Mouse (Mus musculus): ENCODE measurements around the gene Gpr156. TPM values are rescaled to one million over a fixed set of nuclear protein-coding genes. Genes with fewer than 3 reads are reported as not detected.
"Not testable (repeated sequence)": the region's sequence is repeated elsewhere in the genome, so short reads cannot be mapped to it uniquely, and the experiment has no call there.

Gpr156 gene
- polyA plus RNA-seq, 1 experiment from 2014 or later: 5.4 TPM

DNA sequence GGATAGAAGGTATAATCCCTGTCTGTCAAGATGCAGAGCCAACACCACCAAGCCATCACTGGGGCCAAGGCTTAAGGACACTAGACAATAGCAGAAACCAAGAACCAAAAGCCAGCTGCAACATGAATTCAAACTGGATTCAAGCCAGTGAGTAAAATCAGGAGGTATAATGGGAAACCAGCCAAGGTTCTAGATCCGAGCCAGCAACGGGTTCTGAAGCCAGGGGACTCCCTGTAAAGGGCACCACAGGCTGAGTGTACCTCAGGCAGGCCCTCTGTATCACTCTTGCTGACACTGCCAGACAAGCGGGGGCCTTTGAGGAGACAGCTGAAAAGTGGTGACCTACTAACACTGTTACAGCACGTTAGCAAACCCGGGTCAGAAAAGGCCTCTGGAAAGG is 55.2 kb downstream of the Gpr156 start:
- H3K4me1 ChIP-seq: peaks cover 29% of the 10 kb centered on the region
- no peaks in the 10 kb centered on the region for H3K27me3 ChIP-seq
- H3K27ac ChIP-seq: no peak overlapping the region
- no peak overlapping the region for H3K9ac ChIP-seq
- no peaks in the 10 kb centered on the region for H3K36me3 ChIP-seq (replicated peaks)
- no peak overlapping the region for H3K4me2 ChIP-seq
- no peaks in the 10 kb centered on the region for H3K9me3 ChIP-seq
- H3K4me3 ChIP-seq (replicated peaks): no peak overlapping the region
- no peak for ATAC-seq (ENCODE audit: low FRiP score)
- WGBS: 86% methylated on average over 5 of the region's 5 CpGs

DNA sequence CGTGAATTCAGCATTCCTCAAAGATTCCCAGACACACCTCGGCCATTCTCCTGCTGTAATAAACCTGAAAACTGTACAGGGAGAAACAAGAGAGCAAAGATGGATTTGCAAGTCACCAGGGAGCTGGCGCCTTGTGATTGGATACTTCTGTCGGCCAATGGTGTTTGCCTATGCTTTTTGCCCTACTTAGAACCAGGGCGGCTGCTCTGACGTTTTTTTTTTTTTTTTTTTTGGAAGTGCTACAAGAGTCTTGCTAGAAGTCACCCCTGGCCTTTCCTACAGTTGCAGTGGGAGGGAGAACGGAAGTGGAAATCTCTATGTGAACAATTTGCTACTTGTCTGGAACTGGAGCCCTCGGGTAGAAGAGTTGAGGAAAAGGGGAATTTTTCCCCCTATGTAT is 56.1 kb downstream of the Gpr156 start:
- no peak for ATAC-seq (ENCODE audit: low FRiP score)
- no peaks in the 10 kb centered on the region for H3K36me3 ChIP-seq (replicated peaks)
- H3K9me3 ChIP-seq: no peaks in the 10 kb centered on the region
- WGBS: 65% methylated on average over 8 of the region's 8 CpGs
- H3K27me3 ChIP-seq: no peaks in the 10 kb centered on the region
- no peak overlapping the region for H3K27ac ChIP-seq
- no peak overlapping the region for H3K4me3 ChIP-seq (replicated peaks)
- H3K4me1 ChIP-seq: peaks cover 29% of the 10 kb centered on the region
- H3K4me2 ChIP-seq: no peak overlapping the region
- H3K9ac ChIP-seq: no peak overlapping the region

DNA sequence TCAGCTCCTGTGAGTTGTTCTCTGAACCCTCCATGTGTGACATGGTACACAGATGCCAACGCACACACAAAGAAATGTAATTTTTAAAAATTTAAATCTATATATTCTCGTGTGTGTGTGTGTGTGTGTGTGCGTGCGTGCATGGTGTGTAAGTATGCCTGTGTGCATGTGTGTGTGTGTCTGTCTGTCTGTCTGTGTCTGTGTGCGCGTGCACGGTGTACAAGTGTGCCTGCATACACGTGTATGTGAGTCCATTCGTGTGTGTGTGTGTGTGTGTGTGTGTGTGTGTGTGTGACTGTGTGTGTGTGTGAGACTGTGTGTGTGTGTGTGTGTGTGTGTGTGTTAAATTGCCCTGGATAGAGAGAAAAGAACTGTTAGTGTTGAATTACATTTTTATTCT is 56.9 kb downstream of the Gpr156 start:
- not testable (repeated sequence) for H3K9me3 ChIP-seq; H3K4me3 ChIP-seq (replicated peaks); H3K9ac ChIP-seq; H3K4me2 ChIP-seq; H3K27me3 ChIP-seq; H3K36me3 ChIP-seq (replicated peaks)
- ATAC-seq (ENCODE audit: low FRiP score): 0 out of 2 replicates have a peak, but pooled peaks have one; percentile 20
- peaks cover 29% of the 10 kb centered on the region for H3K4me1 ChIP-seq
- H3K27ac ChIP-seq: peak overlapping the region; percentile 66; the same call in 1 of the 2 replicates
- WGBS: 86% methylated on average over 9 of the region's 9 CpGs

DNA sequence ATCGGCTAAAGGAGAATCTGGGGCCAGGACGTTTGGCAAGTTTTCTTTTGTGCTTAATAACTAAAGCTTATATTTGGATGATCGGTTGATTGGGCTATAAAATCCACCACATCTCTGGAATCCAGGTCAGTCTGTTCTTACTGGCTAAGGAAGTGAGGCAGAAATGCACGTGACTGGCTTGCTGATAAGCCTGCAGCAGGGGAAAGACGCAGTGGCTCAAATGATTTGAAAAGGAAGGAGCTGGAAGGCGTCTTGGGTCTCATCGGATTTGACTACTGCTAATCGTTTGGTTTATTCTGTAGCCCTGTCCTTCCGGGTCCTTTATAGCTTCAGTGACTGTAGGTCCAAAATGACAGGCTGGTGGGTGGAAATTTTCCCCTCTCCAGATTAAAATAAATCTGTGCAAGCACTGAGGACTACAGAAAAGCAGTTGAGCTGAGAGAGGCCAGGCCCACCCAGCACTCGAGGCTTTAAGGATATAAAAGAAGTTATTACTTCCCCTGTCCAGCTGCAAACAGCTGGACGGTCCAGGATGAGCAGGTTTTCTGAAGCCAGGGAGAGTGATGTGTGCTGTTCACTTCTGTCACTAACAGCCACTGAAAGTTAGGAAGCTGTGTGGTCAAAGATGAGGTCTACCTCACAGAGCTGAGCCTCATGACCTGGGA is 57.7 kb downstream of the Gpr156 start:
- H3K27me3 ChIP-seq: no peaks in the 10 kb centered on the region
- peak overlapping the region; percentile 66 for H3K27ac ChIP-seq
- WGBS: 54% methylated on average over 11 of the region's 11 CpGs

DNA sequence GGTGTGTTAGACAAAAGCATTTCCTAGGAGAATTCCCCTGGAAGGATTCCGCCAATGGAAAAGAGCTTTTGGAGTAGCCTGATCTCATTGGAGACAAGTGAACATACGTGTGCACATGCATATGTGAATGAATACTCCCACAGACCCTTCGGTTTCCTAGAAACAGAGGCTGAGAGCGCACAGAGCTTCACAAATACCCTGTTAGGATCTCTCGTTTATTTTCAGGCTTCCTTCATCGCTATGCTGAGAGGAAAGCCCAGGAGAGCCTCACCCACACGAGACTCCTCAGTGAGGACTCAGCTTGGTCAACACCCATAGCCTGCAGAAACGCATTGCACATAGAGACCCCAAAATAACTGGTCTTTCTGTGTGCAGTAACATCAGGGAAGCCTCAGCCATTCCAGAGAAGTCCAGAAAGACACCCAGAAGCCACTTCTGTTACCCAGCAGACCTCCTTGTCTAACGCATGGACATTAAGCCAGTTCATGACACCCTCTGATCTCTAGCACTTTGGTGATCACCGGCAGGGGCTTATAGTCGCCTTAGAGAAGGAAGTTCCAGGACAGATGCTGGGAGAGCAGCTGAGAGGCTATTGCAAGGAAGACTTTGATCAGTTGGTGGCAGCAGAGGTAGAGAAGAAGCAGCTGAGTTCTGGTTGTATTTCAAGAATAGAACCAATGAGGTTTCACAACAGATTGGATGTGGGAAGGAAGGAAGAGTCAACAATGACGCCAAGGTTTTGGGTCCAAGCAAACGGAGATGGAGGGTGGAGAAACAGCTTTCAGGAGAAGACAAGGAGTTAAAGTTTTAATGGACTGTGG is 58.4 kb downstream of the Gpr156 start:
- Histone ChIP-seq H3K9me3 (no peaks in the 10 kb centered on the region), H3K4me2 (no peak overlapping the region), H3K9ac (no peak overlapping the region; the same call in 1 of the 2 replicates), H3K27ac (peak overlapping the region; percentile 66), H3K4me3 (replicated peaks) (no peak overlapping the region), H3K27me3 (no peaks in the 10 kb centered on the region), H3K36me3 (replicated peaks) (no peaks in the 10 kb centered on the region), H3K4me1 (peaks cover 29% of the 10 kb centered on the region)
- ATAC-seq (ENCODE audit: low FRiP score): no peak
- 69% methylated on average over 13 of the region's 13 CpGs for WGBS

More for the DNA sequence above, 57.7 kb downstream of the Gpr156 start:
- H3K36me3 ChIP-seq (replicated peaks): no peaks in the 10 kb centered on the region
- peak; percentile 77; the same call in 1 of the 2 replicates for ATAC-seq (ENCODE audit: low FRiP score)
- no peak overlapping the region; the same call in 1 of the 2 replicates for H3K9ac ChIP-seq
- no peaks in the 10 kb centered on the region for H3K9me3 ChIP-seq
- peaks cover 29% of the 10 kb centered on the region for H3K4me1 ChIP-seq
- no peak overlapping the region for H3K4me2 ChIP-seq
- no peak overlapping the region for H3K4me3 ChIP-seq (replicated peaks)

DNA sequence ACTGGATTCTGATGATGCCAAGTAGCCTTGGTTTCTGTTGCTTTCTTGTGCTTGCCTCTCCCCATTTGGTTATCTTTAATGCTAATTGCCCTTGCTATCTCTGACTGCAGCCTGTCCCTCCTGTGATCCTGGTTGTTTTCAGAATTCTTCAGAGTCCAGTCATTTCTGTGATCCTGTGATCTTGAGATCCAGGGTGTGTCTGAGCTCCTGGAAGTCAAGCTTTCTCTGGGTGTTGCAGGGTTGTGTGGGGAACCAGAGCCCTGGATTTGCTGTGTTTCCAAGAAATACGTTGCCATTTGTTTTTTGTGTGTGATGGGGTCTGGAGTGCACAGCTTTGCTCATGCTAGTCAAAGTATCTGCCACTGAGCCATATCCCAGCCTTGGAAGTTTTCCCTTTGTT is 65.6 kb downstream of the Gpr156 start:
- H3K9me3 ChIP-seq: no peaks in the 10 kb centered on the region
- H3K27me3 ChIP-seq: no peaks in the 10 kb centered on the region
- no peak overlapping the region for H3K4me2 ChIP-seq
- 79% methylated on average over 1 of the region's 1 CpGs for WGBS
- H3K4me3 ChIP-seq (replicated peaks): no peak overlapping the region
- no peaks in the 10 kb centered on the region for H3K4me1 ChIP-seq
- no peak overlapping the region for H3K9ac ChIP-seq
- no peaks in the 10 kb centered on the region for H3K36me3 ChIP-seq (replicated peaks)
- ATAC-seq (ENCODE audit: low FRiP score): no peak
- H3K27ac ChIP-seq: no peak overlapping the region

DNA sequence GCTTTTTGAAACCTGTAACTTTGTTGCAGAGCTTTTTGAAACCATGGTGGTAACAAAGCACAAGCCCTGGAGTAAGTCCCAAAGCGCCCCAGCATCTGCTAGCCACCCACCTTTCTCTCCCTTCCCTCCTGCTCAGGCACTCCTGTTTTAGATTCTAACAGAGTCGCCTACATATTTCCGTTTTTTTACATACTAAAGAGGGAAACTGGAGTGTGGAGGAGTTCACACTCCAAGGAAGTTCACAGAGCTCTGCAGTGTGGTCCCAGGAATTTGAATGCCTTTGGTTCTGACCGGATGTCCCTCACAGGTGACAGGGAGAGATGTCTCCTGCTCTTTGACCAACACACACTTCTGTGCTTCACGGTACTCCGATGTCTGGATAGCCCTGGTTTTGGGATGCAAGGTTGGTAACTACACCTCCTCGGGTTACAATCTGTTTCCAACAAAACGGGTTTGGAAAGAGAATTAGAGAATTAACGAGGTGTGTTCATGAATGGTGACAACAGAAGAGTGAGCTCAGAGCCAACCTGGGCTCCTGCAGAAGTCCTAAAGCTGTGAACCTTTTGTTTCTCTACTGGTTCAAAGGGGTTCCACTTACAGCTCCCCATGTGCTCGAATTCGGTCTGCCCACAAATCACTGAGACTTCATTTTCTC is 72.0 kb downstream of the Gpr156 start:
- 57% methylated on average over 11 of the region's 11 CpGs for WGBS
- H3K9me3 ChIP-seq: no peaks in the 10 kb centered on the region
- H3K4me2 ChIP-seq: no peak overlapping the region
- no peak overlapping the region for H3K4me3 ChIP-seq (replicated peaks)
- no peak for ATAC-seq (ENCODE audit: low FRiP score)
- H3K9ac ChIP-seq: no peak overlapping the region
- H3K27ac ChIP-seq: no peak overlapping the region
- peaks cover 43% of the 10 kb centered on the region for H3K4me1 ChIP-seq
- H3K27me3 ChIP-seq: no peaks in the 10 kb centered on the region
- H3K36me3 ChIP-seq (replicated peaks): no peaks in the 10 kb centered on the region

DNA sequence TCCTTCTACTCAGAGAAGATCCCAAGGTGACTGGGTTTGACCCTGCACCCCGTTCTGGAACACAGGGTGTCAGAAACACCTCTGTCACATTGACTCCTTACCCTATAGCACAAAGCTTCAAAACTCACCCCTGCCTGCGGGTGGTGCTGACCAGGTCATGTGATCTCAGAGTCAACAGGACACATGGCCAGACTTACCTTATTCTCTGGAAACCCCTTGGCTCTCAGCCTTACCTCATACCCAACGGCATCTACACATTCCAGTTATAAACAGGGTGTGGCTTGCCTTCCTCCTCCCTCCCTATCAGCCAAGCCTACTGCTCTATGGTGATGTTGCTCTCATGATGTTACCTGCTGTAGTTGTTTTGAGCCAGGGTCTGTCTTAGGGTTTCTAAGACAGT is 73.5 kb downstream of the Gpr156 start:
- WGBS: 85% methylated on average over 3 of the region's 3 CpGs
- no peak overlapping the region for H3K4me3 ChIP-seq (replicated peaks)
- H3K9ac ChIP-seq: no peak overlapping the region
- no peak for ATAC-seq (ENCODE audit: low FRiP score)
- no peaks in the 10 kb centered on the region for H3K27me3 ChIP-seq
- H3K4me1 ChIP-seq: peaks cover 50% of the 10 kb centered on the region
- H3K27ac ChIP-seq: peak overlapping the region; percentile 93
- no peaks in the 10 kb centered on the region for H3K9me3 ChIP-seq
- H3K4me2 ChIP-seq: no peak overlapping the region
- H3K36me3 ChIP-seq (replicated peaks): no peaks in the 10 kb centered on the region

DNA sequence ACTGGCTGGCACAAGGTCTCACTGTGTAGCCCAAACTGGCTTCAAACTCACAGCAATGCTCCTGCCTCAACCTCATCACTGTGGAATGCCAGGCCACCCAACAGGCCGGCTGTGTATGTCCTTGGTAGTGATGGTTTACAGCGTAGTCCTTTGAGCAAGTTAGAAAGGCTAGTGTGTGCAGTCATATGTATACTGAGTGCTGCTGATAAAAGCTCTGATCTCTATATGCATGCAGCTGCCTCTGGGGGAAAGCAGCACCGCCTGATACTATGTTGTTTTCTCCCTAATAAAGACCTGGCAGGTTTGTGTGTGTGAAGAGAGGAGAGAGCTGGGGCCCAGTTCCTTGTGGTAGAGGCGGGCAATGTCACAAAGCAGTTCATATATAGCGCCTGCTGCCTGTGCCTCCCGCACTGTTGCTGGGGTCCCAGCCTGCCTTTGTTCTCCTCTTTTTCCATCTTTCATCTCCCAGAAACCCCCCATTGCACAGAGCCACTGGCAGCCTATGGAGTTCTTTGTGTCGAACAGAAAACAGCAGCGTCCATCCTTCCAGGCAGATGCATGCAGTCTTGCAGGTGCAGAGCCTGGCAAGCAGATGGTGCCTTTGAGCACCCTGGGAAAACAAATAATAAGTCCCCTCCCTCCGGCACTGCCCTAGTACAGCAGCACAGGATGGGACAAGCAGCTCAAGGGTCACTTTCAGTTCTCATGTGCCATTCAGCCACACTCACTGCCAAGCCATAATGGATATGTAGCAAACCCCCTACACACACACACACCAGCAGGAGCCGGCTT is 74.5 kb downstream of the Gpr156 start:
- H3K9me3 ChIP-seq: no peaks in the 10 kb centered on the region
- H3K4me2 ChIP-seq: peak overlapping the region; percentile 21
- H3K9ac ChIP-seq: no peak overlapping the region
- WGBS: 15% methylated on average over 10 of the region's 10 CpGs
- H3K4me3 ChIP-seq (replicated peaks): no peak overlapping the region
- ATAC-seq (ENCODE audit: low FRiP score): peak; percentile 90
- H3K36me3 ChIP-seq (replicated peaks): no peaks in the 10 kb centered on the region
- no peaks in the 10 kb centered on the region for H3K27me3 ChIP-seq
- H3K27ac ChIP-seq: peak overlapping the region; percentile 93
- H3K4me1 ChIP-seq: peaks cover 54% of the 10 kb centered on the region

DNA sequence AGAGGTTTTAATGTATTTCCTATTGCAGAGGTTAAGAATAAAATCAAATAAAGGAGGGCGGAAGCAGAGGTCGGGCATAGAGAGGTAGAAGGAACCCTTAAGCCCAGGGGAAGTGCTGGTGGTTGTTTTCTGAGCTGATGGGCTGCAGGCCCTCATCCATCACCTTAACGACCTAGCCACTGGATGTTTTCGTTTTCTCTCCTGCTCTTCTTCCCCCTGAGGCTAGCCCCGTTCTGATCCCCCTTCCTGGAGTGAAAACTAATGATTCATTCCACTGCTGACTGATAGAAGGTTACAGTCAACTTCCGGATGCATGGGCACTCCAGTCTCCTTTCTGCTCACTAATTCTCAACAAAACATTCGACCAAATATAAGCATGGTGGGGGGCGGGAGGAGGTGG is 76.5 kb downstream of the Gpr156 start:
- no peak for ATAC-seq (ENCODE audit: low FRiP score)
- H3K27me3 ChIP-seq: no peaks in the 10 kb centered on the region
- peaks cover 54% of the 10 kb centered on the region for H3K4me1 ChIP-seq
- H3K27ac ChIP-seq: no peak overlapping the region
- 57% methylated on average over 8 of the region's 8 CpGs for WGBS
- H3K9me3 ChIP-seq: no peaks in the 10 kb centered on the region
- H3K9ac ChIP-seq: no peak overlapping the region
- H3K36me3 ChIP-seq (replicated peaks): no peaks in the 10 kb centered on the region
- H3K4me3 ChIP-seq (replicated peaks): no peak overlapping the region
- H3K4me2 ChIP-seq: no peak overlapping the region

DNA sequence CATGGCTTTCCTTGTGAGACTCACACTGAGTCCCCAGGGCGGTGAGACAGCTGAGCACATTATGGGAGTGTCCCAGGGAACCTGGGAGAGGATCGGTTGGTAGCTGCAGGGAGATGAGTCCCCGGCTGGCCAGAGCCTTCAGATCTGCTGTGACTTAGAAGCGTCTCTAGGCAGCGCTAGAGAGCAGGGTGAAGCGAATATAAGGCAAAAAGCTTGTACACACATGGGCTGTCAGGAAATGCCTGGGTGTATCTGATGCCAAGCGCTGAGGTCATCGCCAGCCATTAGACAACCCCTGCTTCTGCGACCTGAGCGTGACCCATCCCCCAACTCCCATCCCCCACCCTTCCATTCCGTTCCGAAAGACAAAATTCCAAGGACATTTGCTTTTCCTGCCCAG is 78.4 kb downstream of the Gpr156 start:
- no peak for ATAC-seq (ENCODE audit: low FRiP score)
- H3K9me3 ChIP-seq: no peaks in the 10 kb centered on the region
- peaks cover 45% of the 10 kb centered on the region for H3K4me1 ChIP-seq
- peak overlapping the region; percentile 5; the same call in 1 of the 2 replicates for H3K4me2 ChIP-seq
- WGBS: 21% methylated on average over 12 of the region's 12 CpGs
- no peak overlapping the region for H3K4me3 ChIP-seq (replicated peaks)
- no peak overlapping the region for H3K9ac ChIP-seq
- H3K27ac ChIP-seq: no peak overlapping the region
- H3K27me3 ChIP-seq: no peaks in the 10 kb centered on the region
- H3K36me3 ChIP-seq (replicated peaks): no peaks in the 10 kb centered on the region

DNA sequence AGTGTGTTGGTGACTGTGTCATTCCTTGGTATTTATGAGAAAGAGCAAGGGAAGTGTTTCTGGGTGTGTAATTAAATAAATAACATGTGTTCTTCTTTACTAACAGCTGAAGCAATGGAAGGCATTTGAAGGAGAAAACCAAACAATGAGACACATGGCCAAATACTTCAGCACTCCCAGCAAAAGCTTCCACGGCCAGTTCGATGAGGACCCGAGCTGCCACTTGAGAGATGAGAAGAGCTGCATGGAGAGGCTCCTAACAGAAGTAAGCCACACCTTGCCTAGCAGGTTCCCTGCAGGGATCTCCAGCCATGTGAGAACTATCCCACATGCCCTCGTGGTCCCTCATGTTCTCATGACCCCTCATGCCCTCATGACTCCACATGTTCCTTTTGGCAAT is 81.5 kb downstream of the Gpr156 start:
- H3K4me3 ChIP-seq (replicated peaks): no peak overlapping the region
- H3K4me2 ChIP-seq: no peak overlapping the region
- peaks cover 42% of the 10 kb centered on the region for H3K4me1 ChIP-seq
- no peaks in the 10 kb centered on the region for H3K36me3 ChIP-seq (replicated peaks)
- H3K9me3 ChIP-seq: no peaks in the 10 kb centered on the region
- no peak overlapping the region for H3K9ac ChIP-seq
- H3K27ac ChIP-seq: 0 out of 2 replicates have a peak overlapping the region, but pooled peaks have one; percentile 14
- 83% methylated on average over 4 of the region's 4 CpGs for WGBS
- no peaks in the 10 kb centered on the region for H3K27me3 ChIP-seq
- ATAC-seq (ENCODE audit: low FRiP score): no peak

Measured in forebrain, embryonic 12.5 days (tissue).